In genomic region chr11:116273469-116274044, GRCm38 (mm10) we compare ENCODE assay signal across 8 mouse cellular contexts. TPM values are rescaled to one million over a fixed set of nuclear protein-coding genes. Genes with fewer than 3 reads are reported as not detected.
DNase-seq lines count a peak whose midpoint lies in the region; ATAC-seq lines count a peak whose summit lies in the region.

No protein-coding gene starts in this region.

- DNase-seq in embryo, embryonic 10.5 days (ENCODE audit: low spot score), result peak; percentile 10
- DNase-seq in embryo, embryonic 10 days (ENCODE audit: low spot score), result no peak
- DNase-seq in 3T3-L1 (ENCODE audit: low read depth, low spot score), result peak; percentile 18
- DNase-seq in forebrain, embryonic 10.5 days (ENCODE audit: extremely low spot score, low spot score), result no peak
- no peak for DNase-seq in liver, embryonic 11.5 days (ENCODE audit: low spot score)
- no peak for DNase-seq in Muller cell, postnatal 12 days (ENCODE audit: inconsistent ontology term)
- no peak for DNase-seq in cerebellum, adult 18-20 months
- DNase-seq in kidney, postnatal 4 days, result no peak

- H3K9me3 ChIP-seq in forebrain, embryonic 10.5 days, result no peaks in the 10 kb centered on the region
- no peaks in the 10 kb centered on the region for H3K9me3 ChIP-seq in liver, embryonic 11.5 days (ENCODE audit: control insufficient read depth, low read length)

- peaks cover 29% of the 10 kb centered on the region for H3K4me1 ChIP-seq in forebrain, embryonic 10.5 days
- peaks cover 18% of the 10 kb centered on the region for H3K4me1 ChIP-seq in liver, embryonic 11.5 days (replicated peaks; ENCODE audit: control insufficient read depth, insufficient read depth, low read length)

- ATAC-seq in liver, embryonic 11.5 days (replicated peaks; ENCODE audit: low FRiP score), result peak; percentile 59

- H3K27ac ChIP-seq in forebrain, embryonic 10.5 days, result peak overlapping the region; percentile 93
- peak overlapping the region; percentile 79 for H3K27ac ChIP-seq in liver, embryonic 11.5 days (ENCODE audit: low read depth, low read length)

- H3K4me3 ChIP-seq in forebrain, embryonic 10.5 days, result peak overlapping the region; percentile 97
- peak overlapping the region; percentile 88 for H3K4me3 ChIP-seq in liver, embryonic 11.5 days (ENCODE audit: low read depth, low read length)

- H3K4me2 ChIP-seq in liver, embryonic 11.5 days, result peak overlapping the region; percentile 96

- peak overlapping the region; percentile 90 for H3K9ac ChIP-seq in liver, embryonic 11.5 days (ENCODE audit: low read depth, low read length)

- peaks cover 40% of the 10 kb centered on the region for H3K36me3 ChIP-seq in forebrain, embryonic 10.5 days (replicated peaks)
- peaks cover 23% of the 10 kb centered on the region for H3K36me3 ChIP-seq in liver, embryonic 11.5 days (ENCODE audit: control insufficient read depth, insufficient read depth, low read length)

- H3K27me3 ChIP-seq in forebrain, embryonic 10.5 days (ENCODE audit: poor library complexity, severe bottlenecking), result no peaks in the 10 kb centered on the region
- no peaks in the 10 kb centered on the region for H3K27me3 ChIP-seq in liver, embryonic 11.5 days (replicated peaks; ENCODE audit: control insufficient read depth, insufficient read depth, low read length)

- 1% methylated on average over 39 of the region's 39 CpGs for WGBS in forebrain, embryonic 10.5 days
- under 1% methylated on average over 39 of the region's 39 CpGs for WGBS in liver, embryonic 11.5 days

RNA-seq across cellular contexts. Expression of gene Srp68, which starts 0.5 kb away (rescaled TPM):
- polyA plus RNA-seq in forebrain, embryonic 10.5 days (2016; fragmentation: Nextera tagmentation; extraction: Ambion mirVana), result 99.3 and 105 TPM in 2 replicates
- 88.4 and 89.4 TPM in 2 replicates for polyA plus RNA-seq in liver, embryonic 11.5 days (2014; fragmentation: Nextera tagmentation; extraction: Ambion mirVana)

RNA-seq across cellular contexts. Expression of gene Galr2, which starts 7.2 kb away (rescaled TPM):
- 0.07 TPM in 2 replicates for polyA plus RNA-seq in forebrain, embryonic 10.5 days (2016; fragmentation: Nextera tagmentation; extraction: Ambion mirVana)
- polyA plus RNA-seq in liver, embryonic 11.5 days (2014; fragmentation: Nextera tagmentation; extraction: Ambion mirVana), result 0.11 TPM in 1 of 2 replicates, not detected in the other

RNA-seq across cellular contexts. Expression of gene Exoc7, which starts 33.5 kb away (rescaled TPM):
- polyA plus RNA-seq in forebrain, embryonic 10.5 days (2016; fragmentation: Nextera tagmentation; extraction: Ambion mirVana), result 56.5 and 60.5 TPM in 2 replicates
- polyA plus RNA-seq in liver, embryonic 11.5 days (2014; fragmentation: Nextera tagmentation; extraction: Ambion mirVana), result 47.4 and 51.3 TPM in 2 replicates

RNA-seq across cellular contexts. Expression of gene Evpl, which starts 35.7 kb away (rescaled TPM):
- polyA plus RNA-seq in forebrain, embryonic 10.5 days (2016; fragmentation: Nextera tagmentation; extraction: Ambion mirVana), result 0.47 and 0.48 TPM in 2 replicates
- 0.56 TPM in 2 replicates for polyA plus RNA-seq in liver, embryonic 11.5 days (2014; fragmentation: Nextera tagmentation; extraction: Ambion mirVana)

Comparison
In these comparisons a context has a peak if more than half of its experiments do, and no peak if none do; other contexts are left out.
1. DNase-seq: peak in embryo, embryonic 10.5 days (single experiment) and 3T3-L1 (single experiment); none in embryo, embryonic 10 days (single experiment), forebrain, embryonic 10.5 days (single experiment), liver, embryonic 11.5 days (single experiment), Muller cell, postnatal 12 days (single experiment), cerebellum, adult 18-20 months (0 of 2) and kidney, postnatal 4 days (0 of 2).